Mouse (Mus musculus): ENCODE data around the gene Arap1. TPM values are rescaled to one million over a fixed set of nuclear protein-coding genes. Genes with fewer than 3 reads are reported as not detected.

Arap1 gene
- polyA plus RNA-seq (2017; shearing (Covaris generic)), result 110 TPM

DNA sequence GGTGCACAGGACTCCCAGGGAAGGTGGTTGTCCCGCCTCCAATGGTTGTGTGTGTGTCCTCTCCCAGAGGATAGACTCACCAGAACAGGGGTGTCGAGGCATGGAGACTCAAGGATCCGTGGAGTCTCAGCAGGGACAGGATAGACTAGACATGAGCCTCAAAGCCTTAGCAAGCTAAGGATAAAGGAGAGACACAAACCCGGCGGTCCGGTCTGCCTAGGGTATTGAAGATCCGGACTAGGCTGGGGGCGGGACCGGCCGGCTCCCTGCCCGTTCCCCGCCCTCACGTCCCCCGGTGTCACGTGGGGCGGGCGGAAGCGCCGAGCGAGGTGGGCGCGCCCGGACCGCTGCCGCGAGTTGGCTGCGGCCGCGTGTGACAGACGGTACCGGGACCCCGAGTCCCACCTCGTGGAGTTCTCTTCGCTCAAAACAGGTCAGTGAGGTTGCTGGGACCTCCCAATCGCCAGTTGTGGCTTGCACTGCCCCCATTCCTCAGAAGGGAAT, at the start of gene Arap1:
Arap1 (plus strand) TSS at position 301 of the 504 bp plus-strand sequence.

DNA sequence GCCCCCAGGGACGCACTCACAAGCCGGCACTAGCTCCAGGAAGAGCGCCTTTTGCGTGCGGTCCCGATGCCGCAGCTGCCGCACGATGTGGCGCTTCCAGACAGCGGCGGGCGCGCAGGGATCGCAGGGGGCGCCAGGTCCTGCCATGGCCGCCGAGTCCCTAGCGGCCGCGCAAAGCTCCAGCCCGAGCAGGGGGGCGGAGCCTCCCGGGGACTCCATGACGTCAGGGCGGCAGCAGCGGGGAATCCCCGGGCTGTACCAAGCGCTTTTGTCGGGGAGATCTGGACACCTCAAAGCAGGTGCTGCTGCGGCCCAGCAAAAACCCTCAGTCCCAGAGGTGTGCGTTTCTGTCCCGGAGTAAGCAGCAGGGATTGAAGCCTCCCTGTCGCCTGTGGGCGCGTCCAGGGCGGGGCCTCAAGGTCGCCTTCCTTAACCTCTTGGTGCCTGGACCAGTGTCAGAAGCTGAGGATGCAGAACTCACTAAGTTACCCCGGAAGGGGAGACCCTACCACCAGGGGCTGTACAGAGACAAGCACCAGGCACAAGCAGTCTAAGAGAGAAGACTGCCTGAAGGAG, 45.9 kb upstream of the Arap1 start, which contains the start of gene Atg16l2:
Atg16l2 (minus strand) TSS at position 371 of the 576 bp plus-strand sequence.

DNA sequence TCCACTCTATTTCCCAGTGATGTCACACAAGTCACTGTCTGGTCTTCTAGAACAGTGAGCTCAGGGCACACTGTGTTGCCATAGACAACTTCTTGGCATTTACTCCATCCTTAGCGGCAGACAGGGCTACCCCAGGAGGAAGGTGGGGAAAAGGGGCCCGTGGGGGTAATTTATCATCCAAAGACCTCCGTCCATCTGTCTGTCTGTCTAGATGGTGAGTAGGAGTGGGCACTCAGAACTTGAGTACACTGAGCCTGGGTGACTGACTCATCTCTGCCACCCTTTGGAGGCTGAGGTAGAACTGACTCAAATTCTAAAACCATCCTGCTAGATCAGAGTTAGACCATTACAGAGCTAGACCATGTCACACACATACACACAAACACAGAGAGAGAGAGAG, 30.9 kb upstream of the Arap1 start, which contains the start of gene Stard10:
Stard10 (plus strand) TSS at position 73 of the 400 bp plus-strand sequence.

DNA sequence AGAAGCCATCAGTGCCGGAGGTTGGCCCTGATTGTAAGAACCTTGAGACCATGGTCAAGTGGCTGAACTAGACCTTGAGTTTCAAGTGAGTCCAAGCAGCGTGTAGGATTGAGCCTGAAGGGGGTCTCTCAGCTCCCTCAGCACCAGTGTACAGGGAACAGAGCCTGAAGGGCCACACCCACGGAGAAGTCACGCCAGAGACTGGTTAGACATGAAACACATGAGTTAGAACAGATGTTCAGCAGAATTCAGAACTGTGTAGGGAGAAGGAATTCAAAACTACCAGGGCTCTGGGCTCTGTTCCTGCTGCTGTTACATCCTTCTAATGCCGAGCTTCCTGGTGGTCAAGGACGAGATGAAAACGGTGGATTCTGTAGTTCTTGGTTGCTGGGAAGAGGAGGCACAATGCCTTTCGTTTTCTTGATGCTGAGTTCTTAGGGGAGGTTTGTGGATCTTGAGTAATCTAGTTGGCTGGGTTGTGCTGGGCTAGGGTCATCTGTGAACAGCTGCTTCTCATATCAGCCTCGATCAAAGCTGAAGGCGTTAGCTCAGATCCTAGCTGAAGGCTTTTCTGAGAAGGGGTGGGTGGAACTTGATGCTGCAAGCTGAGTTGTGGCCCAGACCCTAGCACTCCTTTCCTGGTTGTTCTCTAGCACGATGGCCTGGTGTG, 62.5 kb downstream of the Arap1 start, which contains the start of gene Gm45837:
Gm45837 (plus strand) TSS at position 620 of the 670 bp plus-strand sequence.

DNA sequence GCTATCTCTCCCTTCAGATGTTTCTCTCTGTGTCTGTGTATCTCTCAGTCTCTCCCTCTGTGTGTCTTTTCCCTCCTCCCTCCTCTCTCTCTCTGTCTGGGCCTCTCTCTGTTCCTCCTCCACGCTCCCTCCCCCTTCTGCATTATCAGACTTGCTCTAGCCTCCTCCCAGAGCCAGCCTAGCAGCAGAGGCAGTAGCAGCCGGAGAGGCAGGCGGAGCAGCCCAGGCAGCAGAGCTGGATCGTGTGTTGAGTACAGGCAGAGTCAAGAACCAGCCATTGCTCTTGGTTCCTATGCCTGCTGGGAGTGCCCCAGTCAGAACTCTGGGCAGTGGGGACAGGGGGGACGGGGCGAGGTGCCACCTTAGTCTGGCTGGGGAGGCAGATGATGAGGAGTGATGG, 73.7 kb downstream of the Arap1 start, which contains the start of gene Pde2a:
Pde2a (plus strand) TSS at position 163 of the 400 bp plus-strand sequence.

Other genes starting within 250 kb of the Arap1 start
- gene Atg16l2, start 45.8 kb upstream of the Arap1 start, polyA plus RNA-seq (2017; shearing (Covaris generic)), result 54.0 TPM
- gene Stard10, start 31.0 kb upstream of the Arap1 start, polyA plus RNA-seq (2017; shearing (Covaris generic)), result 8.7 TPM
- 82.1 TPM for gene Gm45837, start 62.8 kb downstream of the Arap1 start, polyA plus RNA-seq (2017; shearing (Covaris generic))
- gene Pde2a, start 73.6 kb downstream of the Arap1 start, polyA plus RNA-seq (2017; shearing (Covaris generic)), result 17.7 TPM
- 194 TPM for gene Art2b, start 237.5 kb downstream of the Arap1 start, polyA plus RNA-seq (2017; shearing (Covaris generic))